Mouse (Mus musculus): ENCODE measurements at regions not wholly inside any gene's neighbourhood (a gene's known extent, or its start where the extent isn't known, plus 50 kb on each side); places are given as distances from the start of the nearest gene placed in this dataset.

- ATAC-seq (ENCODE audit: low FRiP score): no peak
Measured at GRCm38 (mm10) chr8:29695698-29696097, 2248.2 kb downstream of the Poteg start.

More at GRCm38 (mm10) chr8:29695698-29696097, 2248.2 kb downstream of the Poteg start:
- Histone ChIP-seq H3K27ac (no peak overlapping the region), H3K4me3 (no peak overlapping the region), H3K4me2 (replicated peaks) (no peak overlapping the region), H3K36me3 (no peaks in the 10 kb centered on the region), H3K9ac (no peak overlapping the region), H3K27me3 (no peaks in the 10 kb centered on the region), H3K9me3 (replicated peaks) (no peaks in the 10 kb centered on the region), H3K4me1 (no peaks in the 10 kb centered on the region)
- WGBS: 7% methylated on average over 1 of the region's 1 CpGs
